Mouse (Mus musculus): Measurements from ENCODE around the gene Rnf212b.

GRCm38 (mm10) chr14:54770373-54770772 is 43.6 kb upstream of the Rnf212b start:
- TF ChIP-seq CTCF (IDR thresholded peaks at IDR 0.05; ENCODE audit: control insufficient read depth, insufficient read depth, low read length) (no peak), POLR2A (IDR thresholded peaks at IDR 0.05; ENCODE audit: borderline replicate concordance, control insufficient read depth, low read depth, low read length) (no peak)

Measured in bone marrow, adult 2 months (tissue).